Mouse (Mus musculus): ENCODE measurements around the gene Chchd3. TPM values are rescaled to one million over a fixed set of nuclear protein-coding genes. Genes with fewer than 3 reads are reported as not detected.

The Chchd3 gene
- total RNA-seq, 2 experiments from 2014 or later = 91.1 to 103 TPM

DNA sequence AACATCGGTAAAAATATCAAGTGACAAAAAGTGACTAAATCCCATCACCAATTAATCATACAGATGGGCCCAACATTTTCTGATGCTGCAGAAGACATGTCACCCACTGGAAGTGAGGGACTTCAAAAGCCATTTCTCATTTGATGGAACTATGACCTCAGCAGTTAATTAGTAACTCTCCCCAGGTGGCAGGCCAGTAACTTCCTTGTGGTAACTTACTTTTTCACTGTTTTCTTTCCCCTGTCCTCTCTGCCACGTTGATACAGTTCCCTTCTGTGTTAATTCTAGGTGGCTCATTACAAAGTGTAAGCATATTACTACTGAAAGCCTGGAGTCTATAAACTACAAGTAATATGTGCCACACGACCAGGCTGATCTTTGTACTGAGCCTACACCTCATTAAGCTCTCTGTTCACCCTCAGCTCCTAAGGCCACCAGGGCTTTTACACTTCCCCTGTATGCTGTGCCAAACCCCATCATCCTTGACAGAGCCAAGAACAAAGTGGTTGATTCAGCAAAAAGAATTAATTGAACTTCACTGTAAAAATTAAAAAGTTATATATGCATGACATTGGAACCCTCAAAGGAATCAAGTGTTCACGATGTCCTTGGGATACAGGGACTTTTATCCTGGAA, 171.0 kb downstream of the Chchd3 start:
- no peak for TF ChIP-seq CTCF (conservative IDR thresholded peaks at IDR 0.05)
- H3K27ac ChIP-seq = no peak overlapping the region
- no peak for DNase-seq (ENCODE audit: low spot score in 2 of 2)
- H3K4me3 ChIP-seq = no peak overlapping the region

DNA sequence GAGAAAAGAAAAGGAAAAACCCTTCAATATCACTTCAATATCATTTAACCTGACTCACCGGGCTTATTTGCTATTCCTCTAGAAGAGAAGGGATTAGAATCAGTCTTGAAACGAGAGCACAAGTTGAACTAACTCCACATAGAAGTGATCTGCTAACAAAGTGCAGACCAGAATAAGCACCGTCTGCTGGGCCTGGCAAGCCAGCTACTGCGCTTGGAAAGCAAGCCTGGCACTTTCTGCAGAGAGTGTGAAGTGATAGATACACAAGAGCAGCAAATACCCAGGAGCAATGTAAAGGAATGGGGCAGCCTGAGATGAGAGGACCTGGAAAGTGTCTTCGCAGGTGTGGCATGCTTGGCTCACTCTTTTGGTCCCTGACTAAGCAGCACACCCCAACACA, 181.5 kb downstream of the Chchd3 start:
- no peak for TF ChIP-seq CTCF (conservative IDR thresholded peaks at IDR 0.05)
- H3K4me3 ChIP-seq = no peak overlapping the region
- peak overlapping the region; percentile 32; the same call in 1 of the 2 replicates for H3K27ac ChIP-seq
- peak; percentile 22 to 57 for DNase-seq (ENCODE audit: low spot score in 2 of 2)

DNA sequence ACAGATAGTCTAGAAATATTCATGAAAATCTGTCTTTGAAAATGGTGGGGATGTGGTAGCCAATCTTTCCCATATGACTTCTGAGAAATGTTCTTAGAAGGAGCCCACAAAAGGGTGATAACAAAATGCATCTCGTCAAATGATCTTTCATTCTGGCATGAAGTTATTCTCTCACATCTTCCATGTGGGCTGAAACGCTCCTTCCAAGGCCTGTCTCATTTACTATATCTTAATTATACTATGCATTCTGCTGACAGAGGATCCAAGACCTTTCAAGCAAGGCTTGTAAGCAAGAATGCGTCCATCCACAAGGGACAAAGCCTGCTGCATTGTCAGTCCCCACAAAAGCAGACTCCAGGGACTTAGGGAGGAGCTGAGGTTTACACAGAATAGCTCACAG, 185.9 kb downstream of the Chchd3 start:
- DNase-seq (ENCODE audit: low spot score in 2 of 2) = no peak
- Histone ChIP-seq H3K4me3 (no peak overlapping the region), H3K27ac (no peak overlapping the region)
- TF ChIP-seq CTCF (conservative IDR thresholded peaks at IDR 0.05) = no peak

DNA sequence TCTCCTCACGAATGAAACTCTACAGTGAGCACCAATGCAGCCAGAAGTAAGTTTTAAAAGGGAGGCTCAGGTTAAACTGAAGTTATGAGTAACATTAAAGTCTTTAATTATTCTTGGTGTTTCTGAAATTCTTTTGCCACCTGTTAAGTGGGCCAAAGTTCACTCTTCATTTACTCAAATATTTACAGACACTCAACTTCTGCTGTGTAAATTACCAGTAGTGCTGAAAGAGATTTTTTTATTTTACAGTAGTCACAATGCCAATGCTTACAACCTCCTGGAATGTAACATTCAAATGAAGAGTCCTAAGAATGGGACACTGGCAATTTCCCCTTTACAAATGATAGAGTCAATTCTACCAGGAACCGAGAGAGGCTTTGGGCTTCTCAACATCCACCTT, 187.3 kb downstream of the Chchd3 start:
- TF ChIP-seq CTCF (conservative IDR thresholded peaks at IDR 0.05) = no peak
- no peak for DNase-seq (ENCODE audit: low spot score in 2 of 2)
- Histone ChIP-seq H3K4me3 (no peak overlapping the region), H3K27ac (no peak overlapping the region)

DNA sequence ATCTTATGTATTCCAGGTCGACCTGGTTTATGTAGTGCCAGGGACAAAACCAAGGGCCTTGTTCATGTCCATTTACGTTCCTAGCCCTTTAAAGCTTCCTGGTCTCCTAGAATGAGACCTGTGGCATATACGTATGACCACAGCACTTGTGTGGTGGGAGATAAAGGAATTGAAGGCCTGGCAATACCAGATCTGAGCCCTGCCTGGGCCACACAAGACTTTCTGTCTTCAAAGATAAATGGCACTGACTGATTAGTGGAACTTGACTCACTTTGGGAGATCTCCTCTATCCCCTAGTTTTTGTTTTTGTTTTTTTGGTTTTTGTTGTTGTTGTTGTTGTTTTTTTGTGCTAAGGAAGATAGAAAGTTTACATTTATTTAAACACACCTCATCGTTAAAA, 209.1 kb downstream of the Chchd3 start:
- DNase-seq (ENCODE audit: low spot score in 2 of 2) = no peak
- TF ChIP-seq CTCF (conservative IDR thresholded peaks at IDR 0.05) = no peak

DNA sequence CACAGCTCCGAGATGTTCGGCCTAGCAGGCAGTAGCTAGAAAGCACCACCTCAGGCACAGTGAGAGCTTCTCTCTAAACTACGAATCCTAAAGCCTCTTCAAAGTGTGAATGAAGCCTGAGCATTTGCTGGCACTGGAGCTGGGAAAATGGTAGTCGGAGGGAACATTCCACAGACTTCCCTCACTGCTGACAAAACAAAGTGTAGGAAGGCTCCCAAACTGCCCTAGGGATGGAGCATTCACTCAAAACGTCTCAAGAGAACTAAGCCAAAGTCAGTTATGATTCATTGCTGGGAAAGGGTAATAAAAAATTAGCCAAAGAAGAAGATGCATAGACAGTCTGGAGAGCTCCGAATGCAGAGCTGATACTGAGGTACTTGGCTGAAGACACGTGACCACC, 211.1 kb downstream of the Chchd3 start:
- Histone ChIP-seq H3K4me3 (no peak overlapping the region), H3K27ac (no peak overlapping the region)
- TF ChIP-seq CTCF (conservative IDR thresholded peaks at IDR 0.05) = no peak
- DNase-seq (ENCODE audit: low spot score in 2 of 2) = no peak

More for the DNA sequence above, 209.1 kb downstream of the Chchd3 start:
- H3K4me3 ChIP-seq = no peak overlapping the region
- H3K27ac ChIP-seq = no peak overlapping the region

DNA sequence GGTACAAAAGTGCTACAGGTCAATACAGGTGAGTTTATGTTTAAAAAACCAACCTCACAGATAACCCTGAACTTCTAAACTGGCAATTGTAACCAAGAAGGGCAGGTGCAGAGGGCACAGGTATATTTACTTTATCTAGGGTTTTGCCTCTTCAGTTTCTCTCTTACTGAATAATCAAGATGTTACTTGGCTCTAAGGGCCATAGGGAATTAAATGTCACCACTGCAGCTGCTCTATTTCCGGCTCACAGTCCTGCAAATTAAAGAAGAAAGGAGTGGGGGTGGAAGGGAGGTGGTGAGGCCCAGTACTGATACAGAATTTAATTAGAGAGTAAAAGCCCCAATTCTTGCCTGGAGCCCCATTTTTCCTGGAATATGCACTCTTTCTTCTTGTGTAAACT, 214.6 kb downstream of the Chchd3 start:
- Histone ChIP-seq H3K27ac (no peak overlapping the region), H3K4me3 (no peak overlapping the region)
- DNase-seq (ENCODE audit: low spot score in 2 of 2) = no peak
- TF ChIP-seq CTCF (conservative IDR thresholded peaks at IDR 0.05) = no peak

DNA sequence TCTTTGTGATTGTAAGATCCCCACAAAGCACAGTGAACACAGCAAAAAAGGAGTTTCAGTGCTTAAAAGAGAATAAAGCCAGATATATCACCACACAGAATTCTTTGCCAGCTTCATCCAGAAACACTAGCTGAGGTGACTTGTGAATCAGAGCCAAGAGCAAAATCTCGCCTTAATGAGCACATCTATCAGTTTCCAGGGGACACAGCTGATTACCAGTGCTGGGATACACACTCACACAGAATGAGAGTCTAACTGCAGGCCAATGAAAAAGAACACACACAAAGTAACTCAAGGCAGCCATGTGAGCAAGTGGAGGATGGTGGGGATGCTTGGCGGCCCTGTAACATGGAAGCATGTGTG, 222.1 kb downstream of the Chchd3 start:
- TF ChIP-seq CTCF (conservative IDR thresholded peaks at IDR 0.05) = no peak
- peak in 1 of 2 experiments; percentile 8 for DNase-seq (ENCODE audit: low spot score in 2 of 2)
- Histone ChIP-seq H3K27ac (peak overlapping the region; percentile 72), H3K4me3 (no peak overlapping the region)

DNA sequence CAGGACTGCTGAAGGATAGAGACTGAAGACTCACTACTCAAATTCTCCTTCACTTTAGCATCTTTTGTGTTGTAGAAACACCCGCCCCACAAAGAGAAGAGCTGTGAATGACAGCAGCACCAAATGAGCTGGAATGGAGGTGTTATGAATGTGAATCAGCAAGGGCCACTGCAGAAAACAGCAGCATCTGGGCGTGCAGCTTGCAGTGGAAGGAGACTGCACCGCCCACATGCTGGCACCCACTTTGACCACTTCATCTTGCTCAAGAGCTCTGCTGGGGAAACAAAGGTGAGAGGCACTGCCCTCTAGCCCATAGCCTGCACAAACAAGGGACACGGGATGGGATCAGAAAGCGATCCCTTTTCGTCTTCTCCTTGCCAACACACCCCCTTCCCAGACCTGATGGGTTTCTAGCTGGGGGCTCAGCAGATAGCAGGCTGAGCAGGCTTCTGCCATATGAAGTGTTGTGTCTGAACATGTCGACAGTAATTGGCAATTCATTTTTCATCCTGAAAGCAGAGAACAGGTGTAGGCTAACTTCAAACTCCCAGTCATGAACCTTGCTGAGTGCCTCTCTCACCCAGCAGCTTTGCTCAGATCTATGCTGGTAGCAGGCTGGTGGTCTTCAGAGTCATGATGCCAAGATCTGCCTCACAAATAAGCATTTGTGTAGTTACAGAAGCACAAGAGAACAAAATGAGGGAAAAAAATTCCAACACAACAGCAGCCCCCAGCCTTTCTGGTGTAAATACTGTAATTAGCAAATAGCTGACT, 222.7 kb downstream of the Chchd3 start:
- H3K27ac ChIP-seq = peak overlapping the region; percentile 72
- no peak overlapping the region for H3K4me3 ChIP-seq

DNA sequence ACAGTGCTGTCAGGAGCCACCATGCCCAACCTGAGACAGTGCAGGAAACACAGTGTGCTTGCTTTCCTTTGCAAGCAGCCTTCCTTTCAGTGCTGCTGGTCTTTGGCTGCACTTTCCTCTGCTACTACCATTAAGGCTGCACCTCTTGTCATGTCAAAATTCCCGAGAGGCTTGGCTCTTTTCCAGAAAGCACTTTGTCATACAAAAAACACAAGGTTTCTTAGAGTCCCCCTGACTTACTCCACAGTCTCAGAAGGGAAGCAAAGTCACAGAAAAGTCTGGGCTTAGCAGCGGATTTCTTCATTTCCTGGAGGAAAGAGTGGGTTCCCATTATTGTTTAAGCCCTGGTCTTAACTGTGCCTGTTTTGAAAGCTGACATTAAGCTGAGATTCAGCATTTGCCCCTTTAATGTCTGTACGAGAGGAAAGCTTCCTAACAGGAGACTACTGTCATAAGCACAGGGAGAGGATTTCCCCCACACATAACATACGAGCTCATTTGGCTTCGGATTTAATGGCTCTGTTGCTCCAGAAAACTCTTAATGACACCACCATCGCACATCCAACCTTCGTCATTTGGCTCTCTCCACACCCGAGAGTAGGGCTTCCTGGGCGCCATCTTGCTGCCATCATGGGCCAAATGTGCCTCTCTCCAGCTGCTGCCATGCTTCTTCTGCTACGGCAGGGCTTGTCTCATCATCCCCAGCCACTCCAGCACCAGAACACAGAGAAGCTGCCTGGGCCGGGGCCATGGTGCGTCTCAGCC, 236.0 kb downstream of the Chchd3 start:
- H3K27ac ChIP-seq = no peak overlapping the region
- no peak for DNase-seq (ENCODE audit: low spot score in 2 of 2)
- TF ChIP-seq CTCF (conservative IDR thresholded peaks at IDR 0.05) = no peak
- no peak overlapping the region for H3K4me3 ChIP-seq

More for the DNA sequence above, 222.7 kb downstream of the Chchd3 start:
- no peak for TF ChIP-seq CTCF (conservative IDR thresholded peaks at IDR 0.05)
- DNase-seq (ENCODE audit: low spot score in 2 of 2) = no peak

DNA sequence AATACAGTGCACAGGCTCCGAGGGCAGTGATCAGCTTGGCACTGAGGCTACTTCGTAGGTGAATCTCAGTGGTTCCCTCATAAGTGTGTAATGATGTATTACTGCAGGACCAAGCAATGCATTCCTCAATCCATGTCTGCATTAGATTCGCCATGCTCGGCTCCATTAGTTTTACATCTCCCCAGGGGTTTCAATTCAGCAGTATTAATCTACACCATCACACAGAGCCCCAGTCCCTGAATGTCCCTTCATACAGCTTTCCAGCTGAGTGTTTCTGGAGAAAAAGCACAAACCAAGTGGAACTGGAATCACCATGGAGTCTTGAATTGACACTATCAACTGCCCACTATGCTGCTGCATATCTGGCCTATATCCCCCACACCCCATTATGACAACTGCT, 241.1 kb downstream of the Chchd3 start:
- Histone ChIP-seq H3K4me3 (no peak overlapping the region), H3K27ac (no peak overlapping the region)
- no peak for DNase-seq (ENCODE audit: low spot score in 2 of 2)
- TF ChIP-seq CTCF (conservative IDR thresholded peaks at IDR 0.05) = no peak

DNA sequence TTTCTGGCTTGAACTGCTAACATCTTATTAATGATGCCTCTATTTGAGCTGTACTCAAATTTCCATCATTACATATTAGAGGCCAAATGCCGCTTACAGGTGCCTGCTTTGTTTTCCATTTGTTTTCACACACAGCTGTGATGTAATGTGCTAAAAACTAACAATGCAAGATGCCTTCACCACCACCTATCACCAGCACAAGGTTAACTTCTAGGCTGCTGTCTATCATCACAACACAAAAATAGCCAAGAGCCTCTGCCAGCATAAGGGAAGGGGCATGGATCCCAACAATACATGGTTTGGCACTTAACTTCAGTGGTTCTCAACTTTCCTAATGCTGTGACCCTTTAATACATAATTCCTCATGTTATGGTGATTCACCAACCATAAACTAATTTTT, 251.3 kb downstream of the Chchd3 start:
- H3K4me3 ChIP-seq = no peak overlapping the region
- no peak for TF ChIP-seq CTCF (conservative IDR thresholded peaks at IDR 0.05)
- DNase-seq (ENCODE audit: low spot score in 2 of 2) = no peak
- no peak overlapping the region for H3K27ac ChIP-seq

DNA sequence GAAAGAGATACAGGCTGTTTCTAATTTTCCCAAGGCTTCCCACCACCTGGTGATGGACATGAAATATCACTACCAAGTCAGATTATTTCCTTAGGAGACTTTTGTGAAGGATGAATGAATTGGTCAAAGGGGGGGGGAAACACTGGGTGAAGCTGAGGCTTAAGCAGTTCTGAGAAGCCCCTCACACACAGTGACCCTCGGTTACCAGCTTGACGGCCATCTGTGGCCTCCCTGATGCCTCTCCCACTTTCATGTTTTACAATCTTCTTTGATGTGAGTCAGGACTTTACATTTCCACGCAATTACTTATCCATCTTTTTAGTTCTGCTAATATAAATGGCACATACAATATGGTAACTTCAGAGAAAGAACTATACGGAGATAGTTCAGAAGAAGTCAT, 252.3 kb downstream of the Chchd3 start:
- no peak for DNase-seq (ENCODE audit: low spot score in 2 of 2)
- Histone ChIP-seq H3K27ac (no peak overlapping the region), H3K4me3 (no peak overlapping the region)
- TF ChIP-seq CTCF (conservative IDR thresholded peaks at IDR 0.05) = no peak
